Mouse (Mus musculus) heart, postnatal 0 days (tissue): Measurements from ENCODE around the gene Atp6v0a4. TPM values are rescaled to one million over a fixed set of nuclear protein-coding genes. Genes with fewer than 3 reads are reported as not detected.

ENCODE experiments used
- ATAC-seq: fragments of 200-750 bp; cut with Nextera tagmentation; 2 replicates; pipeline ENCODE4 v1.8.0; 2017; ENCODE audit warnings: low read depth, moderate number of reproducible peaks, moderate library complexity; ENCODE audit not compliant: insufficient read depth
- DNase-seq: peaks from one replicate; pipeline ENCODE4 v3.0.0-alpha.2; 2016; ENCODE audit warnings: low spot score
- H3K27ac ChIP-seq: fragments of 300-500 bp; sonication (generic); 2 replicates; pipeline ENCODE4 v1.5.1; 2014; ENCODE audit warnings: low read depth, mild to moderate bottlenecking
- H3K27me3 ChIP-seq: fragments of 300-500 bp; sonication (generic); 2 replicates; pipeline ENCODE4 v1.6.1; 2014; ENCODE audit warnings: low read length, mixed read lengths; ENCODE audit not compliant: control insufficient read depth, insufficient read depth
- H3K36me3 ChIP-seq: fragments of 300-500 bp; sonication (generic); replicated peaks from 2 replicates; pipeline ENCODE4 v1.6.1; 2014; ENCODE audit warnings: low read length, mixed read lengths; ENCODE audit not compliant: control insufficient read depth, insufficient read depth
- H3K4me1 ChIP-seq: fragments of 300-500 bp; sonication (generic); 2 replicates; pipeline ENCODE4 v1.6.1; 2014; ENCODE audit warnings: antibody characterized with exemption; ENCODE audit not compliant: control insufficient read depth, insufficient read depth
- H3K4me2 ChIP-seq: fragments of 300-500 bp; sonication (generic); 2 replicates; pipeline ENCODE4 v1.6.1; 2014; ENCODE audit warnings: low read depth, mild to moderate bottlenecking, low read length, moderate library complexity
- H3K4me3 ChIP-seq: fragments of 300-500 bp; sonication (generic); 2 replicates; pipeline ENCODE4 v1.5.1; 2014; ENCODE audit warnings: low read depth, low read length
- H3K9ac ChIP-seq: fragments of 300-500 bp; sonication (generic); replicated peaks from 2 replicates; pipeline ENCODE4 v1.6.1; 2014; ENCODE audit warnings: low read depth, low read length, mixed read lengths
- H3K9me3 ChIP-seq: fragments of 300-500 bp; sonication (generic); replicated peaks from 2 replicates; pipeline ENCODE4 v1.6.1; 2016; ENCODE audit warnings: low read length; ENCODE audit not compliant: control insufficient read depth
- CTCF ChIP-seq: IDR thresholded peaks from 2 replicates; pipeline ENCODE4 v1.5.1; 2016; ENCODE audit warnings: antibody characterized with exemption, control low read depth, low read depth
- EP300 ChIP-seq: IDR thresholded peaks from 2 replicates; pipeline ENCODE4 v1.6.1; 2016; ENCODE audit warnings: antibody characterized with exemption, low read depth
- WGBS: fragments of 180-500 bp; shearing (Covaris S2); extraction: QIAGEN DNeasy Blood & Tissue Kit; methylation state at CpG from one replicate; pipeline ENCODE4 v1.1.7; 2014; 5-methylcytosine and 5-hydroxymethylcytosine counted together
- polyA plus RNA-seq: library from polyadenylated mRNA; unstranded; fragments of >200 nt; fragmentation: Nextera tagmentation; extraction: Ambion mirVana; gene quantifications from 2 replicates; pipeline ENCODE4 v1.2.1, GENCODE M21; 2015
- total RNA-seq: library from RNA; depleted of rRNA; stranded (reverse); fragments of >200 nt; gene quantifications from 2 replicates; pipeline ENCODE4 v1.2.3, GENCODE M21; 2014; ENCODE audit warnings: low replicate concordance

Atp6v0a4 gene
- total and polyA plus RNA-seq, 2 experiments from 2014 or later: 0.04 to 0.12 TPM

DNA sequence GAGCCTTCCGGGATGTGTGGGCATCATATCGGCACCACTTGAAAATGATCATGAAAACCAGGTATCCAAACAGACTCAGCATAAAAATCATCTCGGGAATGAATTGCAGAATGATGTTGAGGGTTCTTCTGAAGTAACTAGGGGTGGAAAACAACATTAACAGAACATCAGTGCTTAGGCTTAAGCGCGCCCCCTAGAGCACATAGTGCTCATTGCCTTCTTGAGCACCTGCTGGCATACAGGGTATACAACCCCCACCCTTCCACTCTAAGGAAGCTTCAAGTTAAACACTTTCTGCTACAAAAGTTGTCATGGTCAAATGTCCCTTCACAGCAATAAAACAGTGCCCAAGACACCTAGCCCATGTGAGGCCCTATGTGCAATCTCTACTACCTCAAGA, 65.6 kb downstream of the Atp6v0a4 start:
- TF ChIP-seq EP300: no peak
- TF ChIP-seq CTCF: no peak; the same call in 1 of the 2 replicates
- Histone ChIP-seq H3K27ac (no peak overlapping the region), H3K36me3 (no peaks in the 10 kb centered on the region), H3K9me3 (peaks cover 11% of the 10 kb centered on the region; the same call in 1 of the 2 replicates), H3K4me2 (no peak overlapping the region), H3K4me3 (no peak overlapping the region), H3K27me3 (no peaks in the 10 kb centered on the region), H3K4me1 (no peaks in the 10 kb centered on the region), H3K9ac (no peak overlapping the region)
- ATAC-seq (no peak), DNase-seq (no peak)
- 47% methylated on average over 5 of the region's 5 CpGs for WGBS

DNA sequence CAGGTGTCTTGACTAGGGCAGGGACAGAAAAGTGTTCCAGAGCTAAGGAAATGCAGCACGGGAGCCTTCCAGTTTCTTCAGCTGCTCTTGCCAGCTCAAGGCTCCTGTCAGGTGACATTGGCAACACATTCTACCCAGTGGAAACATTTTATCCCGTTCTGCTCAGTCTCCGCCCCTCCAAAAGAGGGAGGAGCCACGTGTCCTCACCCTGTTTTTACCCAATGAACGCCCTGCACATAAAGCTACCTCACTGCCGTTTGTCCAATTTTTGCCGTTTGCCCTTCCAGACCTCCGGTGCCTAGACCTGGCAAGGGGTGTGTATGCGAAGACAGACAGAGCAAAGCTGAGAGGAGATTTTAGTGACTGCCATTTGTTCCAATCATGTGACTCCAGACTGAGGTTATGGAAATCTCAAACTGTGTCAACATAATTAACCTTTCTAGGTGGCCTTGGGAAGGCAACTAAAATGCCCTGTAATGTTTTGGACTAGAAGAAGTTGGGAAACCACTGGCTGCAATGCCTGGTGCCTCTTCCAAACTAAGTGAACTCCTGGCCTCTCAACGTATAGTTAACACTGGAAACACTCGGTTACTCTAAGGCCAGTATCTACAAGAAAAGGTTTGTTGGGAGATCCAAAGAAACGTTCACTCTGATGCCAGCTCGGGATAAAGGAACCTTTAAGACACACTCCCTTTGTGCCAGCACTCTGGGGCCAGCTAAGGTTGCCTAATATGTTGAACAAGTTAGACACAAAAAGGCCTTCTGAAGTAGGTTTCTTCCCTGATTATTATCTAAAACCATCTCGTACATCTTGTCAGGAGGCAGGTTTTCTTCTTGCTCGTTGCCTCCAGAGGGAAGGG, 68.7 kb downstream of the Atp6v0a4 start:
- Histone ChIP-seq H3K9ac (no peak overlapping the region), H3K36me3 (no peaks in the 10 kb centered on the region), H3K4me3 (no peak overlapping the region), H3K4me2 (no peak overlapping the region), H3K27ac (no peak overlapping the region), H3K9me3 (no peaks in the 10 kb centered on the region), H3K27me3 (no peaks in the 10 kb centered on the region), H3K4me1 (no peaks in the 10 kb centered on the region)
- 73% methylated on average over 15 of the region's 15 CpGs for WGBS
- TF ChIP-seq CTCF (no peak), EP300 (no peak)
- ATAC-seq (no peak), DNase-seq (no peak)

GRCm38 (mm10) chr6:38049601-38050000, 74.8 kb downstream of the Atp6v0a4 start:
- no peak for TF ChIP-seq EP300
- no peak for TF ChIP-seq CTCF
- Histone ChIP-seq H3K9ac (no peak overlapping the region), H3K36me3 (no peaks in the 10 kb centered on the region), H3K4me2 (no peak overlapping the region), H3K4me3 (no peak overlapping the region), H3K27me3 (no peaks in the 10 kb centered on the region), H3K9me3 (no peaks in the 10 kb centered on the region), H3K27ac (no peak overlapping the region), H3K4me1 (no peaks in the 10 kb centered on the region)
- DNase-seq (no peak), ATAC-seq (no peak)
- WGBS: 93% methylated on average over 6 of the region's 6 CpGs

DNA sequence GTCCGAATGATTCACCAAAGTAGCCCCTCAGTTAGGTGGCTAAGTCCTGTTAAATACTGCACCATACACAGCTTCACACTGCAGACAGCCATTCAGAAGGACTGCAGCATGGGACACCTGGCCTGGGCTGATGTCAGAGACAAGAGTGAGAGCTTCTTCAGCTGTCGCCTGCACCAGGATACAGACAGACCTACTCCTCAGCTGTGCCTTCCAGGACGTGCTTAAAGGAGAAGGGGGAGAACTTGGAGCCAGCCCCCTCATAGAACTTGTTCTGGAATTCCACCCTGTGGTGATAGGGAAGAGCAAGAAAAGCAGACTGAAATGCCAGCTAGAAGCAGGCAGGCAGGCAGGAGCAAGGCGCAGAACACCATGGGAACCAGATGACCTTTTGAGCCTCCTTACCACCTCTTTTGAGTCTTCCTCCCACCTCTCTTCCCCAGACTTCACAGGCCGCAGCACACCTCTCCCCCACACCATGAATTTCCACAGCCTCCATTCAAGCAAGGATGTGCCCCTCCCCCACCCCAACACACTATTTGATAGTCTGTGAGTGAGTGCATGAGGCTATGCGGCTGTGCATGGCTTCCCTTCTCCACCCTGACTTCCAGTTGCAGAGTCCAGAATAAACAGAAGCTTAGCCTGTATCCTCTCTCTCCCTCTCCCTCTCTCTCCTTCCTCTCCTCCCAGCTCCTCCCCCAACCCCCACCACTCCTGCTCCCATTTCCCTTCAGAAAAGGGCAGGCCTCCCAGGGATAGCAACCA, 75.4 kb downstream of the Atp6v0a4 start:
- no peak overlapping the region for H3K4me3 ChIP-seq
- WGBS: 47% methylated on average over 6 of the region's 6 CpGs
- no peaks in the 10 kb centered on the region for H3K27me3 ChIP-seq
- no peaks in the 10 kb centered on the region for H3K36me3 ChIP-seq
- no peak overlapping the region for H3K4me2 ChIP-seq
- DNase-seq (peak; percentile 28), ATAC-seq (peak; percentile 68)
- H3K9me3 ChIP-seq: no peaks in the 10 kb centered on the region
- TF ChIP-seq EP300 (no peak), CTCF (no peak)
- no peak overlapping the region for H3K9ac ChIP-seq
- no peaks in the 10 kb centered on the region for H3K4me1 ChIP-seq
- peak overlapping the region; percentile 47 for H3K27ac ChIP-seq

DNA sequence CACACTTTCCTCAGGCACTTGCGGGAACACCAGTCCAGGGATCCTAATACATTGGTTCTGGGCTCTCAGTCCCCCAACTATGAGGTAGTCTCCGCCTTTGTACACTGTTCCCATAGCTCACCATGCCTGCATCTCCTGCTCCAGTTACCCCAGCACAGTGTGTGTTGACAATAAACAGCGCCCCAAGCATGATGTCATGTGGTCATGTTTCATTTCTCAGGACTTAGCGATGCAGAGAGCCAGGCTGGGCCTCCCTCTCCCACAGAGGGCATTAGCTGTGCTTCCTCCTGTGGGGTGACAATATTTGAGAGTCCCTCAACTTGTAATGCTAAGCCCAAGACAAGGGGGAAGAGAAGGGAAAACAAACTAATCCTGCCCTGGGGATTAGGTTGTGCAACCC, 76.4 kb downstream of the Atp6v0a4 start:
- Histone ChIP-seq H3K4me1 (no peaks in the 10 kb centered on the region), H3K4me3 (no peak overlapping the region), H3K9me3 (no peaks in the 10 kb centered on the region), H3K36me3 (no peaks in the 10 kb centered on the region), H3K9ac (no peak overlapping the region), H3K27ac (no peak overlapping the region), H3K4me2 (no peak overlapping the region), H3K27me3 (no peaks in the 10 kb centered on the region)
- no peak for TF ChIP-seq EP300
- no peak for TF ChIP-seq CTCF
- no peak for ATAC-seq
- WGBS: 74% methylated on average over 4 of the region's 4 CpGs
- DNase-seq: no peak
